Mouse (Mus musculus): ENCODE data around the gene Polr3c.
"Not testable (repeated sequence)": the region's sequence is repeated elsewhere in the genome, so short reads cannot be mapped to it uniquely, and the experiment has no call there.

Gene Polr3c

DNA sequence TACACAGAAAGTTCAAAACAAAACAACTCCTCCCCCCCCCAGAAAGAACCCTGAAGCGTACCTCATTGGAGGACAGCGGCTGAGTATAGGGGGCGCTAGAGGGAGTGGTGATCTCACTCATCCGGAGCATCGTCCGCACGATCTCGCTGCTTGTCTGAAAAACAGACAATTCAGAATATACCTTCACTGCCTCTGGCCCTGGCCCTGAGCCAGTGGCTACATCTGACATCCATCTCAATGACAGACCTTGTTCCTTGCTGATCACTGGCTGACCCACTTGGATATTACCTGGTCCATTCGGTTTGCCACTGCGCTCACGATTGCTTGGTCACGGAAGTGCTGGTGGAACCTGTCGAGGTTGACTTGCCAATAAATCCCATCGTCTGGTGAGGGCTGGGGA is 8.3 kb downstream of the Polr3c start:
- in situ Hi-C loops (cut with MboI; ENCODE audit: low pct_unique_long_range_greater_than_20kb in 1 of 2, low sequenced_read_pairs in 2 of 2, unreplicated experiment in 1 of 2): no loop called here

DNA sequence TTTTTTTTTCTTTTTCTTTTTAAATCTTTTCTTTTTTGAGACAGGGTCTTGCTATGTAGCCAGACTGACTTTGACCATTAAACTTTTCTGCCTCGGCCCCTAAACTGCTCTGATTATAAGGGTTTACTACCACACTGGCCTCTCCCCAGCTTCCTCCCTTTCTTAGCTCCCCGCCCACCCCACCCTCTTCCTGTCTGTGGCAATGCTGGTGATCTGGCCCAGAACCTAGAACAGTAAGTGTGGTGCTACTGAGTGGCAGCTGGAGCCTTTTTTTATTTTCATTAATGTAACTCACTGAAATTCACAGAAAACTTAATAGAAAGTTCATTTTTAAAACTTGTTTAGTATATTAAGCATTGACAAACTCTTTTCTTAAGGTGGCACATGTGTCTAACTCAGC is 11.6 kb downstream of the Polr3c start:
- in situ Hi-C loops (cut with MboI; ENCODE audit: low pct_unique_long_range_greater_than_20kb in 1 of 2, low sequenced_read_pairs in 2 of 2, unreplicated experiment in 1 of 2): no loop called here

DNA sequence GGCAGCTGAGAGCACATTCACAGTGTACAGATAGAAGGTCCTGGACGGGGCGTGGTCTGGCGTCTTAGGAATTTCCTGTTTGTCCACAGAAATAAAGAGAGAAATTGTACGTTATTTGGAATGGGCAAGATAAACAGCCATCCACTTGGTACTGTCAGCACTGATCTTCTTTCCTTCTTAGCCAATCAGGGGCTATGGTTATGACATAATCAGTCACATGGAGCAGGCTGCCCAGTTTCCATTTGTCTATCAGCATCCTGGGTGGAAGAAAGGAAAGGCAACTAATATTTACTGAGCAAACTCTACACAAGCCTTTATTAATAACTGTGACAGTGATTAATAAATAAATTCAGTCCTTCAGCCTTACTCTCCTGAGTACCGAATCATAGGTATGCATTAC is 13.1 kb downstream of the Polr3c start:
- in situ Hi-C loops (cut with MboI; ENCODE audit: low pct_unique_long_range_greater_than_20kb in 1 of 2, low sequenced_read_pairs in 2 of 2, unreplicated experiment in 1 of 2): no loop called here

DNA sequence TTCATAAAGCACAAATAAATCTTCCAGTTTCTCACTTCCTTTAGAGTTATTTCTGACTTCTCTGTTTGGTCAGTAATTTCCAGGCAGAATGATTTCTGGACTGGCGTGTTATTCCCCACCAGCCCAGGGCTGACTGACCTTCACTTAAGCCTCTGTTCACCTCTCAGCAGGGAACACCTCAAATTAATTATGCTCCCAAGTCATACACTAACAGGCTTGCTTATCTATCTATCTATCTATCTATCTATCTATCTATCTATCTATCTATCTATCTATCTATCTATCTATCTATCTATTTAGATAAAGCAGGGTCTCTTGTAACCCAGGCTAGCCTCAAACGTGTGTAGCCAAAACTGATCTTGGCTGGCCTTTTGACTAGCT is 18.8 kb downstream of the Polr3c start:
- in situ Hi-C loops (cut with MboI; ENCODE audit: low pct_unique_long_range_greater_than_20kb in 1 of 2, low sequenced_read_pairs in 2 of 2, unreplicated experiment in 1 of 2): no loop called here

DNA sequence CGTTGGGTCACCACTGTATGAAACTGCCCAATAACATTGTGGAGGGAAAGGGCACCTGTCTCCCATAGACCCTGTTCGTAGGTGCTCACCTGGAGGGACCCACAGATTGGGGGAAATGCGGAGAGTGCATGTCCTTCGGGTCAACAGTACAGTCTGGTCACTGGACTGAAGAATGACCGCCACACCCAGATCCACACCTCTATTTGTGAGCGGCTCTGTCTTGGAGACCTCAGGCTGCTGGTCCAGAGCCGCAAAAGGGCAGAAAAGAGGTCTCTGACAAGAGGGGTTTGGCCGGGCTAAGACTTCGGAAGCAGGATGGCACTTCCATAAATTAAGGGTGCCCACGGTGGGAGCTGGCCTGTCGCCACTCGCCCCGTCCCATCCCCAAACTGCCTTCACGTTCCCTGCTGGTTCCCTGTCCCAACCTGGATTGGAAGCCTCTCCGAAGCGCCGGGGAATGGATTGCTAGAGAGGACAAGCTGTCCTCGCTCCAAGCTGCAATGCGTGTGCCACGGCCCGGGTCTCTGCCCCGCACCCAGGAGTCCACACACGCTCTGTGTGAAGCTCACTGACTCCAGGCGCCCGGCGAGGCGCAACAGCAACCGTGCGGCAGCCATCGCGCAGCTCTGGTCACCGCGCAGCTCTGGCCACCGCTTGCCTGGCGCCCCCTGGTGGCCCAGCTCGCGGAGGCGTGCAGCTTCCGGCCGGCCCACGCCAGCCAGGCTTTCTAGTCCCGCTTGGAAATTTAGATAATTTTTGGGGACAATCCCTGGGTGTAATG is 19.3 kb downstream of the Polr3c start, which contains the start of gene Nudt17:
Gene Nudt17 (minus strand): TSS at position 660 of the 781 bp plus-strand sequence.
- in situ Hi-C loops (cut with MboI; ENCODE audit: low pct_unique_long_range_greater_than_20kb in 1 of 2, low sequenced_read_pairs in 2 of 2, unreplicated experiment in 1 of 2): no loop called here

DNA sequence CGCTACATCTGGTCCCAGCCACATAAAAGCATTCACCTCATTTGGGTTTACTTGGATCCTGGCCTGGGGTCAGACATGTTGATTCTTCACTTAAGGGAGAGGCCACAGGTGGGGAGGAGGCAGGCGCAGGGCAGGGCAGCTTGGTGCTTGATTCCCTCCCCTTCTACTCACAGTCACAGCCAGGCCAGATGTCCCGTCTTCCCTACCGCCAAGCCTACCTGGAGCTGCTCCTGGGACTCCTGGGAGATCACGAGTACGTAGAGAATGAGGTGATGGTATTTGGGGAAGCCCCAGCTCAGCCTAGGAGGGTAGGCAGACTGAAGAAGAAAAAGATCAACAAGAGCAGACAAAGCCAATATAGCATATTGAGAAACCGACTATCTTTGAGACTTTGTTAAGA is 20.4 kb downstream of the Polr3c start:
- in situ Hi-C loops (cut with MboI; ENCODE audit: low pct_unique_long_range_greater_than_20kb in 1 of 2, low sequenced_read_pairs in 2 of 2, unreplicated experiment in 1 of 2): no loop called here

DNA sequence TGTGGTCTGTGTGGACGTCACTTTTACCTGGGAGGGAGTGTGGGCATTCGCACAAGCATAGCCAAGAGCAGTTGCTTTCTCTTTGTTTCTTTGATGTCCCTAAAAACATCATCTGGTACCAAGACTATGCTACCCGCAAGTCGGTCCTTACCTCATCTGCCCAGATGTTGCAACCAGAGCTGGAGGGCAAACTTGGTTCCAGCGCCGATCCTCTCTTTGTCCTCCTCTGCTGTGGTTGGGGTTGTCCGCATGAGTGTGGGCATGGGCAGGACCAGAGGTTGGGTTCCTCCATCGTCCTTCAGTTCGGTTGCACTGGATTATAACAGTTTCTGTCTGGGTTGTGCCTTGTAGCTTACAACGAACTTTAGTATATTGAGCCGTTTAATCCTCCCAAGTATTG is 21.2 kb downstream of the Polr3c start:
- in situ Hi-C loops (cut with MboI; ENCODE audit: low pct_unique_long_range_greater_than_20kb in 1 of 2, low sequenced_read_pairs in 2 of 2, unreplicated experiment in 1 of 2): no loop called here

DNA sequence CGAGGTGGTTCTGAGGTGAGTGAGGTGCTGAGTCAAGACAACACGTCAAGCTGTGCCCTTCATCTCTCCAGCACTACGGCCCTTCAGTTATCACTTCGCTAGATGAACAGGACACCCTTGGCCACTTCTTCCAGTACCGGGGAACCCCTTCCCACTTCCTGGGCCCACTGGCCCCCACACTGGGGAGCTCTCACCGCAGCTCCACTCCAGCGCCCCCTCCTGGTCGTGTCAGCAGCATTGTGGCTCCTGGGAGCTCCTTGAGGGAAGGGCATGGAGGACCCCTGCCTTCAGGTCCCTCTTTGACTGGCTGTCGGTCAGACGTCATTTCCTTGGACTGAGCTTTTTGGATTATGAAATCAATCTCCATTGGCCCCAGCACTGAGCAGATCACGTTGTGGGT is 22.6 kb downstream of the Polr3c start:
- in situ Hi-C loops (cut with MboI; ENCODE audit: low pct_unique_long_range_greater_than_20kb in 1 of 2, low sequenced_read_pairs in 2 of 2, unreplicated experiment in 1 of 2): loop anchor here (5.0 kb wide), 1 partner anchor 42 kb away; no protein-coding TSS in a partner anchor

DNA sequence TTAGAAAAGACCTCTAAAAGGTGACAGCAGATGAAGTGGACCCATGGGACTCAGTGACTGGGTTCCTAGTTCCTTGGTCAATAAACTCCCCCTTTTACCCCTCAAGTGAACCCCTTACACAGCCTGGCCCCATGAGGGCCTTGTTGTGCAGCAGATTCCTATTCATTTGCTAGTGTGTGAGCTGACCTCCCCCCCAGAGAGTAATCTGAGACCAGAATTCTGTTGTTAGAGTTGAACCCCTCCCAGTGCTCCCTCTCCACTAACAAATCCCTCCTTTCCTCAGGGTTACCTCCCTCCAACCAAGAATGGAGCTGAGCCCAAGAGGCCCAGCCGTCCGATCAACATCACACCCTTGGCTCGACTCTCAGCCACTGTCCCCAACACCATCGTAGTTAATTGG is 26.4 kb downstream of the Polr3c start:
- in situ Hi-C loops (cut with MboI; ENCODE audit: low pct_unique_long_range_greater_than_20kb in 1 of 2, low sequenced_read_pairs in 2 of 2, unreplicated experiment in 1 of 2): loop anchor here (5.0 kb wide), 1 partner anchor 39 kb away; no protein-coding TSS in a partner anchor

DNA sequence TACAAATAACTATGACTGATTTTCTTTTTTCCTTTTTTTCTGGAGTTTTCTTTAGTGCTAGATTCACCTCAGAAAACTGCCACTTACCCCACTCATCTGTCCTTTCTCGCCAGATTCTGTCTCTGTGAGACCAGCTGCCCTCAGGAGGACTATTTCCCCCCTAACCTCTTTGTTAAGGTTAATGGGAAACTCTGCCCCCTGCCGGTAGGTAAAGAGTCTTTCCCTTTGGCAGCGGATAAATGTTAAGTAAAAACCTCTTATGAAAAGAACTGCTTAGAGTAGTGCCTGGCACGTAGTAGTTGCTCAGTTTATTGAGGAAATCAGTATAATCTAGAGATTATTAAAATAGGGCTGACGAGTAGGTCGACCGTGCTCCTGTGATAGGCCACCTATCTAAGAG is 27.1 kb downstream of the Polr3c start:
- in situ Hi-C loops (cut with MboI; ENCODE audit: low pct_unique_long_range_greater_than_20kb in 1 of 2, low sequenced_read_pairs in 2 of 2, unreplicated experiment in 1 of 2): loop anchor here (5.0 kb wide), 1 partner anchor 38 kb away; no protein-coding TSS in a partner anchor

DNA sequence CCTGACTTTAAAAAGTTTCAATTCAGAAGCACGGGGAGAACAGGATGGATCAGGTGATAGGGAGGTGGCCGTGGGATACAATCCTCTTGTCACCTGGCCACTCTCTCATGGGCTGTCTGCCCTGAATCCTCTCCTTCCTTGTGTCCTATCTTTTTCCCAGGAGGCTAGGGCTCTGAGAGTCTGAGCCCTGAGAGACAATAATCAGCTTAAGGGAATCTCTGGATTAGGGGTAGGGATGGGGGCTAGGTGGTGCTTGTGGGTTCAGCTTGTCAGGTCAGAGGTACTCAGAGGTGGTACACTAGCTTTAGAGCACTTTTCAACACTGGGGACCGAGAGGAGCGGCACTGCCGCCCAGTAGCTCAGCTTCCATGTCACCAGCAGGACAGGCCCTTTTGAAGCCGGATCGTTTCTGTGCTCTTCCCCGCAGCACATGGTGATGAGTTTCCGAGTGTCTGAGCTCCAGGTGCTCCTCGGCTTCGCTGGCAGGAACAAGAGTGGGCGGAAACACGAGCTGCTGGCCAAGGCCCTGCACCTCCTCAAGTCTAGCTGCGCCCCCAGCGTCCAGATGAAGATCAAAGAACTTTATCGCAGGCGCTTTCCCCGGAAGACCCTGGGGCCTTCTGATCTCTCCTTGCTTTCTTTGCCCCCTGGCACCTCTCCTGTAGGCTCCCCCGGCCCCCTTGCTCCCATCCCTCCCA is 28.3 kb downstream of the Polr3c start:
- in situ Hi-C loops (cut with MboI; ENCODE audit: low pct_unique_long_range_greater_than_20kb in 1 of 2, low sequenced_read_pairs in 2 of 2, unreplicated experiment in 1 of 2): no loop called here

DNA sequence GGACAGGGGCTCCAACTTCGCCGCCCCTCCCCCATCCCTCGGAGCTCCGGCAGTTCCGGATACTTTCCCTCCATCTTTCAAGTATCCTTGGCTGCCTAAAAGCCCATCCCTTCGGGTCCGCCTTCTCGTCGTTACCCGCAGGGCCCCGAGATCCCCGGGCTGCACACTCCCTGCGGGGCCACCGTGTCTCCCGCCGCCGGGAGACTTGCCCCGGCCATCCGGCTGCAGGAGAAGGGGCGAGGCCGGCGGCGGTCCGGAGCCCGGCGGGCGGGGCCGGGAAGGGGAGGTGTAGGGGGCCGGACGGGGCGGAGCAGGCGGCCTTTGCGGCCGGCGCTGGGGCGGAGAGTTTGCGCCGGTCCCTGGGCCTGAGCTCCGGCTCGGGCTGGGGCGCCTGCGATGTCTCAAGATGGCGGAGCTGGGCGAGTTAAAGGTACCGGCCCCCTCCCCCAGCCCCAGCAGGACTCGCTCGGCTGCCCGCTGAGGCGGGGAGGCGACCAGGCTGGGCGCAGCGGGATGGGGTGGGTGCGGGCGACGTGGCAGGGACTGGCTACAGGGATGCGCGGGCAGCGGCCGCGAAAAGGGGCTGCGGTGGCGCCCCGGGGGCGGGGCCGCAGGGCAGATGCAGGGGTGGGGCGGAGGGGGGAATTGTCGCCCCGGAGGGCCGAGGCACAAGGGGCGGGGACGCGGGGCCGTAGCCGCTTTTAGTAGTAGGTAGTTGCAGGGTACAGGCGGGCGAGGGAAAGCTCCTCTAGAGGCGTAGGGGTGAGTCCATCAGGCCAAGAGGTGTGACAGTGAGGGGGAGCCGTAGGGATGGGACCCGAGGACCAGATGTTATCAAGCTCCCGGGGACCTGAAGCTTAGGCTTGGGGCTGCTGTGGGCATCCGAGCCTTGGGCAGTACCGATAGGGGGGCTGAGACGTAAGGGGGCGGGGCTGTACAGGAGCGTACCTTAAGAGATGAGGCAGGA is 30.4 kb downstream of the Polr3c start:
- in situ Hi-C loops (cut with MboI; ENCODE audit: low pct_unique_long_range_greater_than_20kb in 1 of 2, low sequenced_read_pairs in 2 of 2, unreplicated experiment in 1 of 2): no loop called here

DNA sequence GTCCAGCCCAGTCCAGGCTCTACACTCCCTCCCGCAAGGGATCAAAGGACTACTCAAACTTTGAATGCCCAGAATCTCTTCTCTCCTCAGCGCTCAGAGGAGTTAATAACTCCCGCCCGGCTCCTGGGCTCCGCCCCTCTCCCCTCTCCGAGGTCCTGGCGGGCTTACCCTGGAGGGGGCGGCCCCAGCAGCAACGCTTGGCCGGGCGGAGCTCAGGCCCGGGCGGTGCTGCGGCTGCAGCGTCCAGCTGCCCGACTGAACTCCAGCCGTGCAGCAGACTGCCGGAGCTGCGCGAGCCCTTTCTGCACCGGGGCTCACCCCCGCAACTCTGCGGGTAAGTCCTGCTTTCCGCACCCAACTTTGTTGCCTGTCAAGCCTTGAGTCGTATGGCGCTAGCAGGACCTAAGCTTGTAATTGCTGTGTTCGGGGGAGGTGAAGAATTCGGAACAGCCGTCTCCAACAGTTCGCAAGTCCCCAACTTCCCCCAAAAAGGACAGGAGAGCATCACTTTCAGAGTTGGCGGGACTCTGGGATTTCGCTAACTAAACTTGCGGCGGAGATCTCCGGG is 31.1 kb downstream of the Polr3c start, which contains the start of gene Pias3:
Gene Pias3 (plus strand): TSS at position 187 of the 568 bp plus-strand sequence.
- in situ Hi-C loops (cut with MboI; ENCODE audit: low pct_unique_long_range_greater_than_20kb in 1 of 2, low sequenced_read_pairs in 2 of 2, unreplicated experiment in 1 of 2): no loop called here

DNA sequence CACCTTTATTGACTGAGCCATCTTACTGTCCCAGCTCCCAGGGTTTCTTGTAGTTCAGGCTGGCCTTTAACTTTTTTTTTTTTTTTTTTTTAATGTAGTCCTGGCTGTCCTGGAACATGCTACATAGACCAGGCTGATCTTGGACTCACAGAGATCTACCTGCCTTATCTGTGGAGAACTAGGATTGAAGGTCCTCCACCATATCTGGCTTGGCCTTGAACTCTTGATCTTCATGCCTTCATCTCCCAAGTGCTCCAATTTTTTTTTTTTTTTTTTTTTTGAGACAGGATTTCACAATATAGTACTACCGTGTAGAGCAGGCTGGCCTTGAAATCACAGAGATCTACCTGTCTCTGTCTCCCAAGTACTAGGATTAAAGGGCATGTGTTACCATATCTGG is 33.8 kb downstream of the Polr3c start:
- in situ Hi-C loops (cut with MboI; ENCODE audit: low pct_unique_long_range_greater_than_20kb in 1 of 2, low sequenced_read_pairs in 2 of 2, unreplicated experiment in 1 of 2): no loop called here

DNA sequence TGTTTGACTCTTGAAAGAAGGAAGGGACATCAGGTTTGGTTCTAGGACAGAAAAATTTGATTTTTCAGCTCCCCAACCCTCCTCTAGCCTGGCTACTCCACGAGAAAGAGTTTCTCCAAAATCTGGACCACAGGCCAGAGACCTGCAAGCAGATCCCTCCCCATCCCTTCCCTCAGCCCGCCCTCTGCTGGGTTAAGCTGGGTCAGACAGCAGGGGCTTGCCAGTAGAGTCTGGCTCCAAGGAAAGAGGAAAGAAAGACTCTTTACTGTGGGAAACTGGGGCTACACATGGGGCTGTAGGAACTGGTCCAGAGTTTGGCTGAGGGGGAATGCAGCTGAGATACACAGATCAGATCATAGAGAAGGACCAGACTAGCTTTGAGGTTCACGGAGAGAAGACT is 34.9 kb downstream of the Polr3c start:
- in situ Hi-C loops (cut with MboI; ENCODE audit: low pct_unique_long_range_greater_than_20kb in 1 of 2, low sequenced_read_pairs in 2 of 2, unreplicated experiment in 1 of 2): no loop called here

DNA sequence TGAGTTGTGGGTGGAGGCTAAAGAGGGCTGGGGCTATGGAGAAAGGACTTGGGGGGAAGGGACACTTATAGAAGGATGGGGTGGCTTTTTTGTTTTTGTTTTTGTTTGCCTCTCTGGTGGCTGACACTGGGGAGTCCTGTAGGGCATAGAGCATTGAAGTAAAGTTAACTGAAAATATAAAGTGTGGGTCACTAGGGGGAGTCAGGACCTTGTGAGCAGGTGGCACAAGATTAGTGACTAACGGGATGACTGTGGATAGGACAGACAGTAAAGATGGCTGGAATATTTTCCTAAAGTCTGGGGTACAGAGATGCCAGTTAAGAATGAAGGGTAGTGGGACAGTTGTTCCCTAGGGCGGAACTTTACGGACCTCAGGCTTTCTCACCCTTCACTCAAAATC is 37.1 kb downstream of the Polr3c start:
- in situ Hi-C loops (cut with MboI; ENCODE audit: low pct_unique_long_range_greater_than_20kb in 1 of 2, low sequenced_read_pairs in 2 of 2, unreplicated experiment in 1 of 2): no loop called here

DNA sequence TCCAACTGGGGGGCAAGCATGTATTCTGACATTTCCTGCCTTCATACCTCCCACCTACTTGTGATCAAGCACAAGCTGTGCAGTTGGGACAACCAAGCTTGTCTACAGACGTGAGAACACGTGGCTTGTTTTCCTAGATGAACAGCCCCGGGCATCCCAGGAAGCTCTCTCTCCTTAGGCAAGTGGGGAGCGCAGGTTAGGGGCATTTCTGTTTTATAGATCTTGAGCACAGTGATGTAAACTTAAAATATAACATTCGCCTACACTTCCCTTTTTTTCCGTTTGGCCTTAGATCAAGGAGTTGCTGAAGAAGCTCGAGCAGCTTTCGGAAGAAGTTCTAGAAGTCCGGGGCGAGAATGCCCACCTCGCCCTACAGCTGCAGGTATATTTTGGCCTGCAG is 38.6 kb downstream of the Polr3c start:
- in situ Hi-C loops (cut with MboI; ENCODE audit: low pct_unique_long_range_greater_than_20kb in 1 of 2, low sequenced_read_pairs in 2 of 2, unreplicated experiment in 1 of 2): no loop called here

DNA sequence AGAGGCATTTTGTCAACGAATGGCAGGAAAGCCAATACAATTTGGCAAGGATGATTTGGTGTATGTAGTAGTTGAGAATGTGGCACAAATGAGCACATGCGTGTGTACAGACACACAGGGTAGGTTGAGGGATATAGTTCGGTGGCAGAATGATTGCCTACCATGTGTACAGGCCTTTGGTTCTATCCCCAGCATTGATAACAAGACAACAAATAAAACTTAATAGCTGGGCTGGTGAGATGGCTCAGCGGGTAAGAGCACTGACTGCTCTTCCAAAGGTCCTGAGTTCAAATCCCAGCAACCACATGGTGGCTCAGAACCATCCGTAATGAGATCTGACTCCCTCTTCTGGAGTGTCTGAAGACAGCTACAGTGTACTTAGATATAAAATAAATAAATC is 41.4 kb downstream of the Polr3c start:
- in situ Hi-C loops (cut with MboI; ENCODE audit: low pct_unique_long_range_greater_than_20kb in 1 of 2, low sequenced_read_pairs in 2 of 2, unreplicated experiment in 1 of 2): not testable (repeated sequence)

DNA sequence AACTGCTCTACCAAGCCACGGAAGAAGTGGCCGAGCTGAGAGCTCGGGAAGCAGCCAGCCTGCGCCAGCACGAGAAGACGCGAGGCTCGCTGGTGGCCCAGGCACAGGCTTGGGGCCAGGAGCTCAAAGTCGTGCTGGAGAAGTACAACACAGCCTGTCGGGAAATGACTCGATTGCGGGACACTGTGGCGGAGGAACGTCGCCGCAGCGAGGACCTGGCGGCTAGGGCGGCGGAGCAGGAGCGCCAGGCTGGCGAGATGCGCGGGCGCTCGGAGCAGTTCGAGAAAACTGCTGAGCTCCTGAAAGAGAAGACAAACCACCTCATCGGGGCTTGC is 42.6 kb downstream of the Polr3c start:
- in situ Hi-C loops (cut with MboI; ENCODE audit: low pct_unique_long_range_greater_than_20kb in 1 of 2, low sequenced_read_pairs in 2 of 2, unreplicated experiment in 1 of 2): no loop called here
